Mouse (Mus musculus) hindlimb bud, embryonic 11.5 days (tissue): Measurements from ENCODE around the gene Clec14a.
A peak's percentile ranks its signal among the peaks of the same experiment; 100 is the strongest.
"Not testable (repeated sequence)": the region's sequence is repeated elsewhere in the genome, so short reads cannot be mapped to it uniquely, and the experiment has no call there.

Source experiments
- DNase-seq: peaks from one replicate; pipeline ENCODE4 v3.0.0-alpha.2; 2012; ENCODE audit warnings: low read depth, low spot score; ENCODE audit errors: extremely low spot score

Clec14a gene

GRCm38 (mm10) chr12:58268563-58269501 is at the start of gene Clec14a:
Gene Clec14a, minus strand, starts transcription at chr12:58269290.
- DNase-seq = peak; percentile 14

GRCm38 (mm10) chr12:58307835-58308234 is 38.7 kb upstream of the Clec14a start:
- DNase-seq = no peak

GRCm38 (mm10) chr12:58306402-58306801 is 37.3 kb upstream of the Clec14a start:
- not testable (repeated sequence) for DNase-seq

GRCm38 (mm10) chr12:58305567-58305966 is 36.5 kb upstream of the Clec14a start:
- DNase-seq = no peak

- no peak for DNase-seq
Observed at GRCm38 (mm10) chr12:58296980-58297379, 27.9 kb upstream of the Clec14a start.

GRCm38 (mm10) chr12:58285912-58286311 is 16.8 kb upstream of the Clec14a start:
- DNase-seq = no peak

GRCm38 (mm10) chr12:58270520-58270919 is 1.4 kb upstream of the Clec14a start:
- no peak for DNase-seq

GRCm38 (mm10) chr12:58269505-58269904 is 415 bp upstream of the Clec14a start:
- no peak for DNase-seq

- DNase-seq = no peak
Observed at GRCm38 (mm10) chr12:58268186-58268562, 916 bp downstream of the Clec14a start.

- no peak for DNase-seq
Observed at GRCm38 (mm10) chr12:58267779-58268178, 1.3 kb downstream of the Clec14a start.

- DNase-seq = no peak
Observed at GRCm38 (mm10) chr12:58251901-58252300, 17.2 kb downstream of the Clec14a start.

GRCm38 (mm10) chr12:58232489-58232888 is 36.6 kb downstream of the Clec14a start:
- no peak for DNase-seq

GRCm38 (mm10) chr12:58225644-58226043 is 43.4 kb downstream of the Clec14a start:
- DNase-seq = no peak

GRCm38 (mm10) chr12:58219078-58219477 is 50.0 kb downstream of the Clec14a start:
- no peak for DNase-seq

- DNase-seq = no peak
Observed at GRCm38 (mm10) chr12:58216218-58216617, 52.9 kb downstream of the Clec14a start.
